Mouse (Mus musculus) liver, embryonic 18 days (tissue): ENCODE results near the gene Fam117a. TPM values are rescaled to one million over a fixed set of nuclear protein-coding genes. Genes with fewer than 3 reads are reported as not detected.

Experiments used
- polyA plus RNA-seq: library from polyadenylated mRNA; depleted of rRNA; stranded (reverse); fragments of >200 nt; gene quantifications from 2 replicates; pipeline ENCODE4 v1.2.3, GENCODE M21; 2012; rRNA removed

Fam117a gene
- polyA plus RNA-seq, result 72.9 and 73.0 TPM in 2 replicates

DNA sequence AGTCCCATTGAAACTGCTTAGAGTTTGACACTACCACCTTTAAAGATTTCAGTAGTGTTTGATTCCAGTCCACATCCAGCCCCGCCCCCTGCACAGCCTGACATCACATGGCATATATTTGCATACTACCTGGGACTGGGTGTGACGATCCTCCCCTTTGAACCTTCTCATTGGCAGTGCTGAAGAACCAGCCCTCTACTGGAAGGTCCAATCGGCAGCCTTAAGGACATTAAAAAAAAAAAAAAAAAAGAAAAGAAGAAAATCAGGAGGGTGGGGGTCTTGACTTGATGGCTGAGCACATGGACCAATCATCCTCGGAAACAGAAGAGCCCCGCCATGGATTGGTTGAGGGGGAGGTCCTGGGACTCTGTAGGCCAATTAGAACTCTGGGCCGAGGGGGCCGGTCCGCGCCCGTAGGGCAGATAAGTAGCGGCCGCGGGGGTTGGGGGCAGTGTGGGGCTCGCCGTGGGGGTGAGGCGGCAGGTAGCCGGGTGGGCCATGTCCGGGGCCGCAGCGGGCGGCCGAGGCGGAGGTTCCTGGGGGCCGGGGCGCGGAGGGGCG is at the start of gene Fam117a:
Fam117a (plus strand) TSS at position 451 of the 561 bp plus-strand sequence.

DNA sequence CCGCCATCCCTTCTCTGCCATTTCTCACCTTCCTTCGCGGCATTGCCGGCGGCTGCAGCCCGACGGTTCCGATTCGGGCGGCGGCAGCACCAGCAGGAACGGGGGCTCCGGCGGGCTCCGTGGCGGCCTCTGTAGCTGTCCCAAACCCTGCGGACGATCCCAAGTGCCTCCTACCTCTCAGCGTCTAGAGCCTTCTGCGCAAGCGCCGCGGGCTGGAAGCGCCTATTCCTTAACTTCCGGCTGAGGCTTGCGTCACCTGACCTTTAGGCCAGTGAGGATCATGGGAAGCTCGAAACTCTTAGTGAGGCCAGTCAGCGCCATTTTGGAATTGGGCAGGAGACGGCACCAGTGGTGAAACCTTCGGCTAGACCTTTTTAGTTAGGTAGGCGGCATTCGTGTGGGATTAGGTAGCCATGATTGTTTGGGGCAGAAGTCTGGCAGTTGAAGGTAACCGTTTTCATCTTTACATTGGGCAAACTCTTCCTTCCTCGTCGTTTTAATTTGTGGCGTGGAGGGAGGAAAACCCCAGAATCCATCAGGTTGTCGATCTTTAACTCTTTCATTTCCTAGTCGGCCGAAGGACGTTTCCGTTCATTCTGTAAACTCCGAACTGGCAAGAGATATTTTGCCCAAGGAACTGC is 26.7 kb upstream of the Fam117a start, which contains the start of gene Kat7:
Kat7 (minus strand) TSS at position 240 of the 641 bp plus-strand sequence.

DNA sequence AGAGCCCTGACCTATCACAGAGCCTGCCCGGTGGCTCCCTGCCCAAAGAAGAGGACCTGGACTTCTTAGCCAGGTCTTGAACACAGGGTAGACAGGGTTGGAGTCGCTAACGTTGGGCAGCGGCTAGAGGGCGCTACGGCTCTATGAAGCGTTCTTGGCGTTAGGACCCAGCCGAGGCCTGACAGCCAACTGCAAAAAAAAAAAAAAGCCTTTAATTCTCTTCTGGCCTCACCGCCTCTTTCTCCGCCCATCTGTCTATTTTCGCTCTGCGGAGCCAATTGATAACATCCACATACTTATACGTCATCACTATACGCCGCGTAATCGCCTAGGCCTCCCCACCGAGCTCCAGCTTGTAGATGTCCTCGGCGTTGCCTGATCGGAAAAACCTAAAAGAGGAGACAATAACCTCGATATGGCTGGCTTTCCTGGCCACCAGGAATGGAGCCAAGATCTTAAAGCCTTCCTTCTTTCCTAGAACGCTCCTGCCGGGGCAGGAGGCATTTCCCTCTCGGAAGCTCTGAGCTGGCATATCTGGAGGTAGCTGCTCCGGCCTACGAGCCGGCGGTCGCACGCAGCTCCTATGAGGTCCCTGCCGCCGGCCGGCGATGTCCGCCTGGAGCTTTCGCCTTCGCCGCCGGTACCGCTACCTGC is 47.6 kb downstream of the Fam117a start, which contains the start of gene Slc35b1:
Slc35b1 (plus strand) TSS at position 374 of the 654 bp plus-strand sequence.

DNA sequence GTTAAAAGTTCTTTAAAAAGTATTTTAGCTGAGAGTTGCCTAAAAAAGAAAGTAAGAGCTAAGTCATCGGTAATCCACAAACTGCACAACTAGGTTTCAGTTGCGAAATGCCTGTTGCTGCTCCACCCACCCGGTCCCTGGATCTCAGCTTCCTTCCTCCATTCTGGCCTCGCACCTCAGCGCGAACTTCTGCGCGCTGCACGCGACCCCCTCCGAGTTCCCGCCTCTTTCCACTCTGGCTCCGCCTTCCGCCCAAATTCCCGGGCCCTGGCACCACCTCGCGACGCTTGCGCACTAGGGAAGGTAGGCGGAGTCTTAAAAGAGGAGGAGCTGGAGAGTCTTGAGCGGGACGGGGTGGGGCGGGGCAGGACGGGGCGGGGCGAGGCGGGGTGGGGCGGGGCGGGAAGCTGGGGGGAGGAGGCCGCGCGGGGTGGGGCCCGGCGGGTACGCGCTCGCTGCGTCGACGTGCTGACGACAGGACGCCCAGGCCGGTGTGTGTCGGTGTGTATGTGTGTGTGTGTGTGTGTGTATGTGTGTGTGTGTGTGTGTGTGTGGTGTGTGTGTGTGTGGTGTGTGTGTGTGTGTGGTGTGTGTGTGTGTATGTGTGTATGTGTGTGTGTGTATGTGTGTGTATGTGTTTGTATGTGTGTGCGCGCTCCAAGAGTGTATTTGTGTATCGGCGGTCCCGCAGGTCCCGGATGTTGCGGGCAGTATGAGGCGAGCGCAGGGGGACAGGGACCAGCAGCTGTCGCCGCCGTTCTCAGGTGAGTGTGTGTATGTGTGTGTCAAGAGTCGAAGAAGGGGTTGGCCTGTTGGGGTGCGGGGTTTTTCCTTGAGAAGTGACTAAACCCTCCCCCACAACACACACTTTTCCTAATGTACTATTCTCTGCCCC is 77.1 kb downstream of the Fam117a start, which contains the start of gene Spop:
Spop (plus strand) TSS at position 440 of the 895 bp plus-strand sequence.

Other genes with a start within 250 kb of the Fam117a start
- gene Dlx3, start 216.9 kb upstream of the Fam117a start, polyA plus RNA-seq, result not detected in 2 replicates
- 0.17 and 0.29 TPM in 2 replicates for gene Dlx4, start 190.8 kb upstream of the Fam117a start, polyA plus RNA-seq
- 0.02 TPM in 2 replicates for gene Tac4, start 75.5 kb upstream of the Fam117a start, polyA plus RNA-seq
- 15.8 and 17.7 TPM in 2 replicates for gene Kat7, start 26.8 kb upstream of the Fam117a start, polyA plus RNA-seq
- 24.2 and 24.4 TPM in 2 replicates for gene Slc35b1, start 47.7 kb downstream of the Fam117a start, polyA plus RNA-seq
- gene Spop, start 77.1 kb downstream of the Fam117a start, polyA plus RNA-seq, result 22.3 and 26.1 TPM in 2 replicates
- 0.06 and 0.10 TPM in 2 replicates for gene Nxph3, start 177.6 kb downstream of the Fam117a start, polyA plus RNA-seq